Mouse (Mus musculus) kidney, adult 2 months (tissue): ENCODE measurements around the gene Gpr37. TPM values are rescaled to one million over a fixed set of nuclear protein-coding genes. Genes with fewer than 3 reads are reported as not detected.

Experiments used
- DNase-seq: peaks from one replicate; pipeline ENCODE4 v3.0.0; 2021
- H3K27ac ChIP-seq: fragments of 200-500 bp; 2 replicates; pipeline ENCODE4 v1.5.1; 2012; ENCODE audit warnings: low read depth, low read length, control low read depth, inconsistent platforms; ENCODE audit not compliant: insufficient read depth
- H3K27me3 ChIP-seq: fragments of 200-500 bp; replicated peaks from 2 replicates; pipeline ENCODE4 v1.6.1; 2012; ENCODE audit warnings: mild to moderate bottlenecking, moderate library complexity, low read length, inconsistent platforms; ENCODE audit not compliant: control insufficient read depth, insufficient read depth
- H3K36me3 ChIP-seq: fragments of 200-500 bp; 2 replicates; pipeline ENCODE4 v1.6.1; 2012; ENCODE audit warnings: mild to moderate bottlenecking, moderate library complexity, low read length, inconsistent platforms; ENCODE audit not compliant: control insufficient read depth, insufficient read depth
- H3K4me1 ChIP-seq: fragments of 200-500 bp; 2 replicates; pipeline ENCODE4 v1.6.1; 2011; ENCODE audit warnings: low read length; ENCODE audit not compliant: control insufficient read depth, insufficient read depth
- H3K4me3 ChIP-seq: fragments of 200-500 bp; 2 replicates; pipeline ENCODE4 v1.5.1; 2011; ENCODE audit warnings: mild to moderate bottlenecking, low read depth, low read length, control low read depth; ENCODE audit not compliant: insufficient read depth
- CTCF ChIP-seq: fragments of 200-500 bp; conservative IDR thresholded peaks from 2 replicates; pipeline ENCODE4 v1.5.1; 2011; ENCODE audit warnings: low read depth, mild to moderate bottlenecking, control low read depth, low read length, moderate library complexity, mixed read lengths; ENCODE audit not compliant: insufficient read depth, insufficient read length
- POLR2A ChIP-seq: fragments of 200-500 bp; IDR thresholded peaks from one replicate; pipeline ENCODE4 v1.6.1; 2011; ENCODE audit warnings: low read depth, low read length, control low read depth
- WGBS: fragments of 180-500 bp; shearing (Covaris S2); methylation state at CpG from one replicate; pipeline ENCODE4 v1.1.7; 2018; 5-methylcytosine and 5-hydroxymethylcytosine counted together
- polyA plus RNA-seq: library from polyadenylated mRNA; depleted of rRNA; stranded (reverse); fragments of >200 nt; gene quantifications from 2 replicates; pipeline ENCODE4 v1.2.3, GENCODE M21; 2012

Gpr37 gene
- polyA plus RNA-seq, 1 experiment: 0.25 TPM

DNA sequence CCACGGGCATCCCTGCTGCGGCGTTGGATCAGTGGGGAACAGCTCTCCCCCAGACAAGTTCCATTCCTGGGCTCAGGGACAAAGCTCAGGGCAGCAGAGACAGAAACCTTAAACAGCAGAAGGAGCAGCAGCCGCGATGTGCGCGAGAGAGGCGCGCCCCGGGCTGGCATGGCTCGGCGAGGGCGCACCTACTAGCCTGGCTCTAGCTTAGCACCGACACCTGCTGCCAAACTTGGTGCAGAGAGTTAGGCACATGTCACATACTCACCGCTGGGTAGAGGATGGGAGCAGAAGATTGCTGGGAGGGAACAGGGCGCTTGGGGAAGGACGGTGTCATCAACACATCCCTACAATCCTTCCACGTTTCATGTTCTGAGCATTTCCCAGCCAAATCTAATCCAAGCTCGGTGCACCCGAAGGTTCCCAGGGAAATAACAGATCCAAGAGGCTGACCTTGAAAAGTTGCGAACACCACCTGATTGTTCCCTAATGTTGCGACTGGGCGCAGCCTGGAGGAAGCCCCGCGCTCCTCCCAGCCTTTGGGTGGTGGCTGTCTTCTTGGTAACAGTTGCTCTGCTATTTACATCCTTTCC is 1.5 kb downstream of the Gpr37 start:
- no peaks in the 10 kb centered on the region for H3K4me1 ChIP-seq
- no peak for DNase-seq
- WGBS: 2% methylated on average over 25 of the region's 25 CpGs

DNA sequence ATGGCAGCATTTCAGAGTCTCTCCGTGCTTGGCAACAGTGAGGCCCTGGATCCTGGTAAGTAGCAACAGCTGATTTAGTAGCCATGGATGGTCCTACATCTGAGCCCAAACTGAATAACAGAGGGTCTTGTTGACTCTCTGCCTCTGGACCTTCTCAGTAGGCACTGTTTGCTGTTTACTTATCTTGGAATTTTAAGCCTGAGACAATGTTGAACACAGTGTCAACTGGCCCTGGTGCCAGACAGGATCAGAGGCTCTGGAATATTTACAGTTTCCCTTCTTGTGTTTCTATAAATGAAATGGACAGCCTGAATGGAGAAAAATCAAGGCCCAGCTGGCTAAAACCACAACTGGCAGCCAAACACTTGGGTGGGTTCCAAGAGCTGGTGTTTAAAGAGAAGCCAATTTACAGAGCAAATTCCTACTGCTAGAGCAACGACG is 3.7 kb downstream of the Gpr37 start:
- WGBS: 43% methylated on average over 3 of the region's 3 CpGs

More for the DNA sequence above, 1.5 kb downstream of the Gpr37 start:
- Histone ChIP-seq H3K4me3 (no peak overlapping the region), H3K27ac (no peak overlapping the region), H3K27me3 (no peaks in the 10 kb centered on the region), H3K36me3 (no peaks in the 10 kb centered on the region)
- TF ChIP-seq POLR2A (no peak), CTCF (no peak)

DNA sequence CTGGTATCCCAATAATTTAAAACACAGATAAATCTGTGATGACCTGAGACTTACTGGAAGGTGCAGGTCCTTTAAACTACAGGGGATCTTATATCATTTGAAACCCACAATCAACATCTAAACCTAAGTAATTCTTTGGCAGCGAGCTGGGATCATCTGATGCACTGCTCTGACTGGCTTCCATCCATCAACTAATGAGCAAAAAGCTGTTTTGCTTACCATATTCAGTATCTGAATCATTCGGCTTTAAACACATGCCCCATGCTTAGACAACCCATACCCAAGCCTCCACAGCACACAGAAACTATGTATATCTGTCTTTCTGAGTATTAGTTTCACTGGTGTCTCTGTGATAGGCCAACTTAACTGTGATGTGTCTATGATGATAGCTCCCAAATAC is 6.1 kb downstream of the Gpr37 start:
- Histone ChIP-seq H3K4me1 (no peaks in the 10 kb centered on the region), H3K27me3 (no peaks in the 10 kb centered on the region), H3K27ac (no peak overlapping the region), H3K36me3 (no peaks in the 10 kb centered on the region), H3K4me3 (no peak overlapping the region)
- WGBS: 80% methylated on average over 2 of the region's 2 CpGs
- TF ChIP-seq POLR2A (no peak), CTCF (no peak)
- DNase-seq: no peak

More for the DNA sequence above, 3.7 kb downstream of the Gpr37 start:
- peak; percentile 29 for DNase-seq
- no peaks in the 10 kb centered on the region for H3K27me3 ChIP-seq
- no peaks in the 10 kb centered on the region for H3K36me3 ChIP-seq
- TF ChIP-seq POLR2A (no peak), CTCF (no peak)
- H3K27ac ChIP-seq: 0 out of 2 replicates have a peak overlapping the region, but pooled peaks have one; percentile 16
- H3K4me3 ChIP-seq: no peak overlapping the region
- no peaks in the 10 kb centered on the region for H3K4me1 ChIP-seq

DNA sequence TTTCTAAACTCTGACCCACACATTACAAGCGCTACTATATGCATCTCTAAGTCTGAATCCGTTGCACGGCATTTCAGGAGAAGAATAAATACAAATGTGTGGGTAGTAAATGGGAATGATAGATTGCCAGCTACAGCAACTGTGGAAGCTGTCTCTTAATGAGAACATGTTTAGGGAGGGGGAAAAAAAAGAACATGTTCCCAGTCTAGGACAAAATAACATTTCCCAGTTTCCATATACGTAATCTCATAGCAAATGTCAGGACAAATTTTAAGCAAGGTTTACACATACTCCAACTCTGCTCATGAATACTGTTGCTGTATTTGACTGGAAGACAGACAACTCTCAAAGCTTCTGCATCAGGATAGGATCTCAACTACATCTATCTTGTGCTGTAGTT is 15.4 kb downstream of the Gpr37 start:
- no peak for DNase-seq
- H3K4me3 ChIP-seq: no peak overlapping the region
- H3K27ac ChIP-seq: no peak overlapping the region
- WGBS: 94% methylated on average over 4 of the region's 4 CpGs
- no peaks in the 10 kb centered on the region for H3K4me1 ChIP-seq
- no peaks in the 10 kb centered on the region for H3K36me3 ChIP-seq
- no peak for TF ChIP-seq CTCF
- TF ChIP-seq POLR2A: no peak
- no peaks in the 10 kb centered on the region for H3K27me3 ChIP-seq

DNA sequence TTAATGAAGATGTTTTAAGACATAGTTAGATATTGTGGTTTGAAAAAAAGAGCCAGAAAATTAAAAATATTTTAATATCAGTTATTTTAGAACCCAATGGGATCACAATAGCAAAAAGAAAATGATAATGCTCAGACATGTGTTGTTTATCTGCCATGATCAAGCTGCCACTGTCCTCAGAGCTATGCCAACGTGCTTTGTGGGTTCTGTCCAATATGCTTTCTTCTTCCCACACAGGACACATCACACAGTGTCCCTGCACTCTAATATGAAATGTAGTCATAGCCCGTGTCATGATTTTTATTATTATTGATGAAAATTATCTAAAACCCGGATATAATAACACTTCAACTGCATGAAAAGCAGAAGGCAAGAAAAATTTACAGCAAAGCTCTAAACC is 16.7 kb downstream of the Gpr37 start:
- H3K4me1 ChIP-seq: no peaks in the 10 kb centered on the region
- H3K27ac ChIP-seq: no peak overlapping the region
- DNase-seq: no peak
- H3K4me3 ChIP-seq: no peak overlapping the region
- 58% methylated on average over 3 of the region's 3 CpGs for WGBS
- no peaks in the 10 kb centered on the region for H3K36me3 ChIP-seq
- TF ChIP-seq POLR2A (no peak), CTCF (no peak)
- no peaks in the 10 kb centered on the region for H3K27me3 ChIP-seq

DNA sequence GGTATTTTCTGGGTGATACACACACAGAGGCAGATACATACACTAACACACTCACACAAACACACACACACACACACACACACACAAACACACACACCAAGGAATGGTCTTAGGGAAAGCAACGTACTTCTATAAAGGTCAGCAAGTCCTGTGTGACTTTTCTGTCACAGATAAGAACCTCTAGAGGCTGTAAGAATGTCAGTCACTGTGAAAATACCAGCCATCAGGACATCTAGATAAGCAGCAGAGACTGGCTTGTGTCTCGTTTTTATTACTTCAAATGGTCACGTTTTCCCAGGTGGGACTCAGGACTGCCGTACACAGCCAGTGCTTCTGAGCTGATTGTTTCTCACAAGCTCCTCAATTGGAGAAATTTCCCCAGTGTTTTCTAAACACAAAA is 20.4 kb downstream of the Gpr37 start:
- 52% methylated on average over 4 of the region's 4 CpGs for whole genome bisulfite sequencing

DNA sequence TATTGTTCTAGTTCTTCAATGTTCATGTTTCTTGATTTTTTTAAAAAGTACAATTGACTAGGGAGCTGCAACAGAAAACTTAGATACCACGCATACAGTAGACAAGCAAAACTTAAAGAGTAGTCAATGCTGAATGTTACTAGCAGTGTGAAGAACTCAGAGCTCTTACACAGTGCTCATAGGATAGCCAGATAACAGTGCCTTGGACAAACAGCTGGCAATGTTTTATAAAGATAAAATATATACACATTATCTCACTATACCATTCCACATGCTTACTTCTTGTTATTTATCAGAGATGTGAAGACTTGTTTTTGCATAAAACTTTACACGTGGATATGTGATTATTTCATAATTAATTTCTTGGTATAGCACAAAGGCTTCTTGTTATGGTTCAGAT is 26.6 kb downstream of the Gpr37 start:
- H3K36me3 ChIP-seq: no peaks in the 10 kb centered on the region
- no peak for DNase-seq
- H3K4me1 ChIP-seq: no peaks in the 10 kb centered on the region
- WGBS: 78% methylated on average over 2 of the region's 2 CpGs
- H3K4me3 ChIP-seq: no peak overlapping the region
- no peaks in the 10 kb centered on the region for H3K27me3 ChIP-seq
- H3K27ac ChIP-seq: no peak overlapping the region
- TF ChIP-seq POLR2A: no peak
- TF ChIP-seq CTCF: no peak

More for the DNA sequence above, 20.4 kb downstream of the Gpr37 start:
- DNase-seq: no peak
- no peak overlapping the region for H3K27ac ChIP-seq
- H3K36me3 ChIP-seq: no peaks in the 10 kb centered on the region
- no peak for TF ChIP-seq CTCF
- no peak for TF ChIP-seq POLR2A
- H3K4me3 ChIP-seq: no peak overlapping the region
- no peaks in the 10 kb centered on the region for H3K27me3 ChIP-seq
- no peaks in the 10 kb centered on the region for H3K4me1 ChIP-seq
